Mouse (Mus musculus) stomach, embryonic 16.5 days (tissue): ENCODE results near the gene Erp44. TPM values are rescaled to one million over a fixed set of nuclear protein-coding genes. Genes with fewer than 3 reads are reported as not detected.
A peak's percentile ranks its signal among the peaks of the same experiment; 100 is the strongest.

Source experiments
- ATAC-seq: fragments of 200-750 bp; cut with Nextera tagmentation; 2 replicates; pipeline ENCODE4 v1.8.0; 2017; ENCODE audit warnings: moderate number of reproducible peaks, moderate TSS enrichment; ENCODE audit not compliant: insufficient read depth, low FRiP score
- H3K27ac ChIP-seq: fragments of 300-500 bp; sonication (generic); 2 replicates; pipeline ENCODE4 v1.5.1; 2014; ENCODE audit warnings: low read length
- H3K27me3 ChIP-seq: fragments of 300-500 bp; sonication (generic); 2 replicates; pipeline ENCODE4 v1.6.1; 2014; ENCODE audit warnings: low read length, control low read depth, mixed read lengths; ENCODE audit not compliant: control insufficient read depth, insufficient read depth
- H3K36me3 ChIP-seq: fragments of 300-500 bp; sonication (generic); 2 replicates; pipeline ENCODE4 v1.6.1; 2014; ENCODE audit warnings: low read length; ENCODE audit not compliant: control insufficient read depth, insufficient read depth
- H3K4me1 ChIP-seq: fragments of 300-500 bp; sonication (generic); 2 replicates; pipeline ENCODE4 v1.6.1; 2014; ENCODE audit warnings: low read length, control low read depth, mixed read lengths; ENCODE audit not compliant: control insufficient read depth, insufficient read depth
- H3K4me2 ChIP-seq: fragments of 300-500 bp; sonication (generic); 2 replicates; pipeline ENCODE4 v1.6.1; 2014; ENCODE audit warnings: low read depth, low read length, mixed read lengths
- H3K4me3 ChIP-seq: fragments of 300-500 bp; sonication (generic); replicated peaks from 2 replicates; pipeline ENCODE4 v1.5.1; 2014; ENCODE audit warnings: mild to moderate bottlenecking, low read length
- H3K9ac ChIP-seq: fragments of 300-500 bp; sonication (generic); 2 replicates; pipeline ENCODE4 v1.6.1; 2014; ENCODE audit warnings: low read length
- H3K9me3 ChIP-seq: fragments of 300-500 bp; sonication (generic); replicated peaks from 2 replicates; pipeline ENCODE4 v1.6.1; 2016; ENCODE audit warnings: low read length, control low read depth; ENCODE audit not compliant: control insufficient read depth
- WGBS: fragments of 180-500 bp; shearing (Covaris S2); extraction: QIAGEN DNeasy Blood & Tissue Kit; methylation state at CpG from one replicate; pipeline ENCODE4 v1.1.7; 2014; 5-methylcytosine and 5-hydroxymethylcytosine counted together
- microRNA counts: library from miRNA; unstranded; fragments of <30 nt; microRNA quantifications from one replicate; lab custom pipeline; 2016
- microRNA-seq: library from miRNA; unstranded; fragments of <30 nt; microRNA quantifications from one replicate; pipeline ENCODE4, GENCODE M21; 2016
- polyA plus RNA-seq: library from polyadenylated mRNA; unstranded; fragments of >200 nt; fragmentation: Nextera tagmentation; extraction: Ambion mirVana; gene quantifications from 2 replicates; pipeline ENCODE4 v1.2.1, GENCODE M21; 2015

Erp44 gene
- polyA plus RNA-seq, 1 experiment from 2014 or later, result 120 TPM

- no peaks in the 10 kb centered on the region for H3K27me3 ChIP-seq
- peak; percentile 83 for ATAC-seq
- 58% methylated on average over 1 of the region's 1 CpGs for WGBS
- no peaks in the 10 kb centered on the region for H3K9me3 ChIP-seq
- H3K36me3 ChIP-seq, result peaks cover 6% of the 10 kb centered on the region; the same call in 1 of the 2 replicates
- no peak overlapping the region for H3K27ac ChIP-seq
- H3K4me1 ChIP-seq, result 0 out of 2 replicates have a peak, but pooled peaks cover 2% of the 10 kb centered on the region
- H3K4me3 ChIP-seq, result no peak overlapping the region
- H3K9ac ChIP-seq, result no peak overlapping the region
- no peak overlapping the region for H3K4me2 ChIP-seq
These were observed 123.5 kb downstream of the Erp44 start for GRCm38 (mm10) chr4:48155864-48156263.

DNA sequence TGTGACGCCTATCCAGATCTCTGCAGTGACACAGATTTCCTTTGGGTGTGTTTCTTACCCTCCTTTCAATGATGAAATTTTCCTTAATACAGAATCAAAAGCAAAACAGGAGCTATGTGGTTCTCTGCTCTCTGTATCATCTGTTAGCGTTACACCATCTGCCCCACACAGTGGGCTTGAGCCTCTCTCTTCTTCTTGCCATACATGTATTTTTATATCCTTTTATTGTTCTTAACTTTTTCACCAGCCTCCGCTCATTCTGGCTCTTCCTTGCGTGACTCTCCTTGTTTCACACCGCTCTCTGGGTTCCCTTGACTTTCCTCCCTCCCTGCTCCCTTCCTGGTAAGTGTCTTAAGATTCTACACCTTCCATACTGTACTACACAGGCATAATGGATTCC lies 126.1 kb downstream of the Erp44 start:
- H3K27ac ChIP-seq, result no peak overlapping the region
- no peak overlapping the region for H3K4me3 ChIP-seq
- no peaks in the 10 kb centered on the region for H3K27me3 ChIP-seq
- H3K36me3 ChIP-seq, result no peaks in the 10 kb centered on the region; the same call in 1 of the 2 replicates
- no peak overlapping the region for H3K9ac ChIP-seq
- 88% methylated on average over 5 of the region's 5 CpGs for WGBS
- no peak for ATAC-seq
- no peaks in the 10 kb centered on the region for H3K9me3 ChIP-seq
- 0 out of 2 replicates have a peak, but pooled peaks cover 2% of the 10 kb centered on the region for H3K4me1 ChIP-seq
- no peak overlapping the region for H3K4me2 ChIP-seq

GRCm38 (mm10) chr4:48149492-48149891 lies 129.9 kb downstream of the Erp44 start:
- H3K27ac ChIP-seq, result no peak overlapping the region
- H3K9me3 ChIP-seq, result no peaks in the 10 kb centered on the region
- no peak overlapping the region for H3K4me2 ChIP-seq
- no peak overlapping the region for H3K9ac ChIP-seq
- no peaks in the 10 kb centered on the region for H3K27me3 ChIP-seq
- WGBS, result 91% methylated on average over 2 of the region's 2 CpGs
- H3K4me3 ChIP-seq, result no peak overlapping the region
- no peaks in the 10 kb centered on the region for H3K4me1 ChIP-seq
- no peaks in the 10 kb centered on the region for H3K36me3 ChIP-seq
- ATAC-seq, result no peak

MicroRNAs encoded within 50 kb of the gene (microRNA counts, 519-probe panel; counts per million panel counts)
- 1,713 counts per million, percentile 27 among the panel's probes with 10 or more counts for microRNA mmu-miR-1958 (lab: Ali Mortazavi, UCI)

Small RNA genes within 50 kb of the gene (microRNA-seq; reads per million reads assigned to microRNA genes)
- gene Mir1958, result not detected

Other genes with a start within 250 kb of the Erp44 start
- 0.13 and 0.40 TPM in 2 replicates for gene Nr4a3, start 234.4 kb downstream of the Erp44 start, polyA plus RNA-seq
- 28.7 and 30.7 TPM in 2 replicates for gene Stx17, start 154.6 kb downstream of the Erp44 start, polyA plus RNA-seq
- 9.2 and 10.2 TPM in 2 replicates for gene Invs, start 202 bp upstream of the Erp44 start, polyA plus RNA-seq
- 47.6 and 49.4 TPM in 2 replicates for gene Tex10, start 193.9 kb upstream of the Erp44 start, polyA plus RNA-seq